Mouse (Mus musculus) liver, embryonic 11.5 days (tissue): ENCODE measurements around the gene Mapk8. TPM values are rescaled to one million over a fixed set of nuclear protein-coding genes. Genes with fewer than 3 reads are reported as not detected.
"Not testable (repeated sequence)": the region's sequence is repeated elsewhere in the genome, so short reads cannot be mapped to it uniquely, and the experiment has no call there.

Experiments used
- ATAC-seq: fragments of 200-750 bp; cut with Nextera tagmentation; replicated peaks from 2 replicates; pipeline ENCODE4 v1.8.0; 2017; ENCODE audit warnings: moderate number of reproducible peaks, mild to moderate bottlenecking, moderate TSS enrichment, moderate library complexity; ENCODE audit not compliant: low FRiP score
- DNase-seq: peaks from one replicate; pipeline ENCODE4 v3.0.0-alpha.2; 2017; ENCODE audit warnings: low spot score
- H3K27ac ChIP-seq: fragments of 300-500 bp; sonication (generic); 2 replicates; pipeline ENCODE4 v1.5.1; 2014; ENCODE audit warnings: mild to moderate bottlenecking, low read depth, low read length, control low read depth
- H3K27me3 ChIP-seq: fragments of 300-500 bp; sonication (generic); replicated peaks from 2 replicates; pipeline ENCODE4 v1.6.1; 2014; ENCODE audit warnings: low read length, mixed read lengths; ENCODE audit not compliant: control insufficient read depth, insufficient read depth
- H3K36me3 ChIP-seq: fragments of 300-500 bp; sonication (generic); 2 replicates; pipeline ENCODE4 v1.6.1; 2014; ENCODE audit warnings: mild to moderate bottlenecking, low read length, moderate library complexity, mixed read lengths; ENCODE audit not compliant: control insufficient read depth, insufficient read depth
- H3K4me1 ChIP-seq: fragments of 300-500 bp; sonication (generic); replicated peaks from 2 replicates; pipeline ENCODE4 v1.6.1; 2014; ENCODE audit warnings: low read length, mixed read lengths; ENCODE audit not compliant: control insufficient read depth, insufficient read depth
- H3K4me2 ChIP-seq: fragments of 300-500 bp; sonication (generic); 2 replicates; pipeline ENCODE4 v1.6.1; 2014; ENCODE audit warnings: mild to moderate bottlenecking, control low read depth, moderate library complexity
- H3K4me3 ChIP-seq: fragments of 300-500 bp; sonication (generic); 2 replicates; pipeline ENCODE4 v1.5.1; 2014; ENCODE audit warnings: low read depth, low read length, control low read depth
- H3K9ac ChIP-seq: fragments of 300-500 bp; sonication (generic); 2 replicates; pipeline ENCODE4 v1.6.1; 2014; ENCODE audit warnings: low read depth, low read length, control low read depth
- H3K9me3 ChIP-seq: fragments of 300-500 bp; sonication (generic); 2 replicates; pipeline ENCODE4 v1.6.1; 2016; ENCODE audit warnings: low read length, inconsistent platforms, mixed read lengths; ENCODE audit not compliant: control insufficient read depth
- WGBS: fragments of 180-500 bp; shearing (Covaris S2); extraction: QIAGEN DNeasy Blood & Tissue Kit; methylation state at CpG from one replicate; pipeline ENCODE4 v1.1.7; 2014; 5-methylcytosine and 5-hydroxymethylcytosine counted together
- polyA plus RNA-seq: library from polyadenylated mRNA; unstranded; fragments of >200 nt; fragmentation: Nextera tagmentation; extraction: Ambion mirVana; gene quantifications from 2 replicates; pipeline ENCODE4 v1.2.1, GENCODE M21; 2014

Mapk8 gene
- polyA plus RNA-seq, 1 experiment from 2014 or later = 10.5 TPM

DNA sequence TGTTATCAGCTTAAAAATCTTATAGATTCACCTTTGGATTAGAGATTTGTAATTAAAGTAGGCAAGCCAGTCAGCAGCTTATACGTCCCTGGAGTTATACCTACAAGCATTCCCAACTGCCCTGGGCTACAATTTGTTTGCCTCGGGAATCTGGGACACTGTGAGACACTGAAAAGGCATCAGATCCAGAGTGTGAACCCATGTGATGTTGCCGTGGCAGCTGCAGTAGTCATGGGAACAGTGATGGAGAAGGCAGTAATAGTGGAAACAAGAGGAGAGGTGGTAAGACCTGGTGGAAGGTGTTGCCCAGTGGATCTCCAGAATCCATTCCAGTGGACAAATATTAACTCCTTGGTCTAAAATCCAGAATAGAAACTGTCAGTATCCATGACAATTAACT, 16.7 kb upstream of the Mapk8 start:
- 80% methylated on average over 3 of the region's 3 CpGs for WGBS

GRCm38 (mm10) chr14:33450331-33450730, 3.4 kb upstream of the Mapk8 start:
- peaks cover 6% of the 10 kb centered on the region for H3K4me1 ChIP-seq
- no peak overlapping the region for H3K4me2 ChIP-seq
- no peaks in the 10 kb centered on the region for H3K27me3 ChIP-seq
- no peak overlapping the region for H3K9ac ChIP-seq
- H3K36me3 ChIP-seq = no peaks in the 10 kb centered on the region
- DNase-seq = no peak
- no peak overlapping the region for H3K27ac ChIP-seq
- ATAC-seq = no peak
- no peaks in the 10 kb centered on the region for H3K9me3 ChIP-seq
- H3K4me3 ChIP-seq = no peak overlapping the region

More for the DNA sequence above, 16.7 kb upstream of the Mapk8 start:
- Histone ChIP-seq H3K9ac (no peak overlapping the region), H3K4me1 (no peaks in the 10 kb centered on the region), H3K27me3 (no peaks in the 10 kb centered on the region), H3K9me3 (no peaks in the 10 kb centered on the region), H3K4me2 (no peak overlapping the region), H3K27ac (no peak overlapping the region), H3K36me3 (no peaks in the 10 kb centered on the region), H3K4me3 (no peak overlapping the region)
- no peak for DNase-seq
- no peak for ATAC-seq

DNA sequence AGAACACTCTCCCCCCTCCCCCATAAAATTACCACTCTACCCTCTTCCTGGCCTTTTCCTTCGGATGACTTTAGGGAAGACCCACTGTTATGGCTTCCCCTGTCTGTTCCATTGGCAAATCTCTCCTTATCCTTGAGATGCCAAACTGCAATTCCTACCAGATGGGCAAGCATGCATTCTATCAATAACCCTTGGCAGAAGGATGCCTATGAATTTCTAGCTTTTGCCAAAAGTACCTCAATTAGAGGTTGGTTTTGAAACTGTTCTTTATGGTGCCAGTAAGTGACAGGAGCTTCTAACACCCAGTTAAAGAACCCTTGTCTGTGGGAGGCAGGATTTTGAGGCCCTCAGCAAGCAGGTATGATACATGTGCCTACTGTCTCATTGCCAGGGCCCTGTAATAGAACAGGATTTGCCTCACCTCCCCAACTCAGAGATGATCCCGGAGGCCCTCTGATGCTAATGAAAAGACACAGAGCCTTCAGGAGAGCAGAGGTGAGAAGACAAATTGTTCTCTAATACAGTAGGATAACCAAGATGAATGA, 2.4 kb upstream of the Mapk8 start:
- H3K4me2 ChIP-seq = no peak overlapping the region
- no peaks in the 10 kb centered on the region for H3K27me3 ChIP-seq
- WGBS = 75% methylated on average over 2 of the region's 2 CpGs
- DNase-seq (no peak), ATAC-seq (no peak)
- H3K4me1 ChIP-seq = peaks cover 9% of the 10 kb centered on the region
- H3K27ac ChIP-seq = no peak overlapping the region
- no peaks in the 10 kb centered on the region for H3K9me3 ChIP-seq
- H3K9ac ChIP-seq = no peak overlapping the region
- H3K36me3 ChIP-seq = no peaks in the 10 kb centered on the region
- H3K4me3 ChIP-seq = no peak overlapping the region

DNA sequence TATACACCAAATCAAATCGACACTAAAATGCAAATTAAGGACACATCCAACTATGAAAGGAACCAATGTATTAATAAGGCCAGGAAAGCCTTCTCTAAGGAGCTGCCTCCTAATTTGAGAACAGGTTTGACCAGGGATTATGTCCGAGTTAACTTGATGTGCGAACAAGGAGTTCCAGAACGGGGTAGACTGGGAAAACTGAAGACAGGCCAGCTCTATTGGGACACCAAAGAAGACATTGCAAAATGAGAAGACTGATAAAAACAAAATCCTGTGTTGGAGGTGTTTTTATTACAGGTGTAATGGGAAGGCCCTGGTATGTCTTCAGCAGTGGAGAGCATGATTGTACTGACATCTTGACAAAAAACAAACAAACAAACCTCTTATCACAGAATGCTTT, 1.3 kb upstream of the Mapk8 start:
- Histone ChIP-seq H3K27me3 (no peaks in the 10 kb centered on the region), H3K9ac (no peak overlapping the region), H3K27ac (no peak overlapping the region), H3K4me3 (no peak overlapping the region), H3K36me3 (no peaks in the 10 kb centered on the region), H3K9me3 (no peaks in the 10 kb centered on the region), H3K4me1 (peaks cover 9% of the 10 kb centered on the region), H3K4me2 (no peak overlapping the region)
- WGBS = 83% methylated on average over 4 of the region's 4 CpGs
- ATAC-seq (no peak), DNase-seq (no peak)

DNA sequence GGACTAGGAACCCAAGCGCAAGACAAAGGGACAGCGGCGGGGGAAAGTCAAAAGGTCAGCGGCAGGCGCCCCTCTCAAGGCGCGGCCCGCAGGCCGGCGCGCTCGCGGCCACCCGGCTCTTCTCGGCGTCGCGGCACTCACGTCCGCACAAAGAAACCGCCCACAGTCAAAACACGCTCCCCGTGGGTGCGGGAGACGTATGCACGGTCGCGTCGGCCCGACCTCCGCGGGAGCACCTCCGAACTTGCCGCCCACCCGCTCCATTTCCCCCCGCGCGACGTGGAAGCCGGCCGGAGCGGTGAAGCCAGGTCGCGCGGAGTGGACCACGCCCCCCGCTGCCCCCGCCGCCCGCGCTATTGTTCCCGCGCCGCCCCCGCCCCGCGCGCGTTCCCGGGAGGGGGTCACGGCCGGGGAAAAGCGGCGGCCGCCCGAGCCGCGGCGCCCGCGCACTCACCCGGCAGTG, 366 bp downstream of the Mapk8 start:
- ATAC-seq (peak; percentile 61), DNase-seq (no peak)
- H3K4me3 ChIP-seq = peak overlapping the region; percentile 92
- H3K4me1 ChIP-seq = peaks cover 9% of the 10 kb centered on the region
- under 1% methylated on average over 57 of the region's 72 CpGs for WGBS
- peak overlapping the region; percentile 95 for H3K9ac ChIP-seq
- peak overlapping the region; percentile 64 for H3K4me2 ChIP-seq
- H3K27ac ChIP-seq = peak overlapping the region; percentile 90
- no peaks in the 10 kb centered on the region for H3K9me3 ChIP-seq
- no peaks in the 10 kb centered on the region for H3K36me3 ChIP-seq
- no peaks in the 10 kb centered on the region for H3K27me3 ChIP-seq

GRCm38 (mm10) chr14:33445962-33446361, 996 bp downstream of the Mapk8 start:
- H3K4me2 ChIP-seq = peak overlapping the region; percentile 64
- H3K27ac ChIP-seq = no peak overlapping the region
- WGBS = 50% methylated on average over 3 of the region's 3 CpGs
- no peaks in the 10 kb centered on the region for H3K9me3 ChIP-seq
- DNase-seq (no peak), ATAC-seq (no peak)
- H3K4me1 ChIP-seq = peaks cover 9% of the 10 kb centered on the region
- peak overlapping the region; percentile 92 for H3K4me3 ChIP-seq
- H3K36me3 ChIP-seq = no peaks in the 10 kb centered on the region
- H3K27me3 ChIP-seq = no peaks in the 10 kb centered on the region
- peak overlapping the region; percentile 95 for H3K9ac ChIP-seq

- H3K9me3 ChIP-seq = no peaks in the 10 kb centered on the region
- WGBS = 64% methylated on average over 2 of the region's 2 CpGs
- no peak overlapping the region for H3K4me2 ChIP-seq
- DNase-seq (no peak), ATAC-seq (no peak)
- H3K4me3 ChIP-seq = no peak overlapping the region
- H3K27me3 ChIP-seq = no peaks in the 10 kb centered on the region
- H3K4me1 ChIP-seq = peaks cover 9% of the 10 kb centered on the region
- no peak overlapping the region for H3K9ac ChIP-seq
- H3K36me3 ChIP-seq = no peaks in the 10 kb centered on the region
- no peak overlapping the region for H3K27ac ChIP-seq
Observed at GRCm38 (mm10) chr14:33443780-33444179, 3.2 kb downstream of the Mapk8 start.

GRCm38 (mm10) chr14:33432485-33432884, 14.5 kb downstream of the Mapk8 start:
- not testable (repeated sequence) for H3K27ac ChIP-seq, H3K36me3 ChIP-seq, H3K4me2 ChIP-seq, H3K9me3 ChIP-seq, H3K4me1 ChIP-seq, H3K27me3 ChIP-seq, H3K4me3 ChIP-seq, DNase-seq, ATAC-seq, H3K9ac ChIP-seq
- WGBS = 69% methylated on average over 4 of the region's 4 CpGs

DNA sequence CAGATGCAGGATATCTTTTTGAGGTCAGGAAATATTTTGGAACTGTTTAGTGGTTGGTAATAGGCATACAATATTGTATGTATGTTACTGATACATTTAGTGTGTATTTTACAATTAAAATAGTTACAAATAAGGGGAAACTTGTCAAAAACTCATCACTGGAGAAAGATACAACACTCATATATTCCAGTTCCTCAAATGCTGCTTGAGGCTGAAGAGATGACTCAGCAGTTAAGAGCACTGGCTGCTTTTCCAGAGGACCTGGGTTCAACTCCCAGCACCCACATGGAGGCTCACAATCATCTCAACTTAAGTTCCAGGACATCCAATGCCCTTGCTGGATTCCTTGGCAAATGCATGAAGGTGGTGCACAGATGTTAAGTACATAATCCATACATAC, 22.8 kb downstream of the Mapk8 start:
- H3K4me1 ChIP-seq = no peaks in the 10 kb centered on the region
- no peak for ATAC-seq
- H3K36me3 ChIP-seq = no peaks in the 10 kb centered on the region; the same call in 1 of the 2 replicates
- DNase-seq = no peak
- H3K4me2 ChIP-seq = no peak overlapping the region
- H3K27me3 ChIP-seq = no peaks in the 10 kb centered on the region
- H3K9me3 ChIP-seq = no peaks in the 10 kb centered on the region
- no peak overlapping the region for H3K4me3 ChIP-seq
- H3K27ac ChIP-seq = no peak overlapping the region
- H3K9ac ChIP-seq = no peak overlapping the region
